Mouse (Mus musculus): ENCODE measurements around the gene Gng7. TPM values are rescaled to one million over a fixed set of nuclear protein-coding genes. Genes with fewer than 3 reads are reported as not detected.

The Gng7 gene
- polyA plus RNA-seq, 3 experiments from 2014 or later: not detected

DNA sequence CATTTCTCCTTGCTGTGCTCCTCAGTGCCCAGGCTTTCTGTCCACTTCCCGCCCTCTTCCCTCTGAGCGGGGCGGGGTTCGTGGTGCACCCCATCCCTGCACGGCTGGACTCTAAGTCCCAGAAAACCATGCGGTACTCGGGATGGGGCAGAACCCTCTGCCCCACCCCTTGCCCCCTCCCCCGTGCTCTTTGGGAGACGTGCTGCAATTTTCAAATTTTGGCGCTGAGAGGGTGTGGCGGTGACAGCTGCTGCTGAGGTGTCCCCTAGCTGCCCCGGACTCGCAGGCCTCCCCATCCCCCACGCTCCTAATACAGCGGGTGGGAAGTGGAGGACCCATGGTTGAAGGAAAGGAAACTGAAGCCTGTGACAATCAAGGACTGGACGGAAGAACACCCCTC lies 92.8 kb downstream of the Gng7 start:
- ATAC-seq: no peak

- ATAC-seq: peak; percentile 76
Measured at GRCm38 (mm10) chr10:80917779-80918434, 96.8 kb downstream of the Gng7 start, which contains the start of gene Lmnb2. TSS of gene Lmnb2 (minus strand) at chr10:80918245.

- no peak for ATAC-seq
Measured at GRCm38 (mm10) chr10:80917336-80917778, 97.4 kb downstream of the Gng7 start.

GRCm38 (mm10) chr10:80915736-80916135 lies 99.0 kb downstream of the Gng7 start:
- ATAC-seq: no peak

GRCm38 (mm10) chr10:80915260-80915659 lies 99.5 kb downstream of the Gng7 start:
- ATAC-seq: no peak

DNA sequence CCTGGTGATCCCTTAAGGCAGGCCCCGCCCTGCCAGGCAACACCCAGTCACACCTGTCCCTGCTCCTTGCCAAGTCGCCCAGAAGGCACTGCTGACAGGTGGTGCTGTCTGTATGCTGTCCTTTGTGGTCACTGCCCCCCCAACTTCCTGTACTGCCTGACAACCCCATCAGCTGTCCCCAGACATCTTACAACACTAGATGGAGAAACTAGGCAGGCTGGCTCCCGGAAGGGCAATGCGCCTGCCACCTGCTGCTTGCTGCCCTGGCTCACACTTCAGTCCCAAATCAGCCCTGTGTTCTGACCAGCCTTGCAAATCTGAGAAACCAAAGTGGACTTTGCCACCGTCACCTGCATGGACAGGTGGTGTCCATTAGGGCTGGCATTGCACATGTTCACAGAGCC lies 100.5 kb downstream of the Gng7 start:
- no peak for ATAC-seq

DNA sequence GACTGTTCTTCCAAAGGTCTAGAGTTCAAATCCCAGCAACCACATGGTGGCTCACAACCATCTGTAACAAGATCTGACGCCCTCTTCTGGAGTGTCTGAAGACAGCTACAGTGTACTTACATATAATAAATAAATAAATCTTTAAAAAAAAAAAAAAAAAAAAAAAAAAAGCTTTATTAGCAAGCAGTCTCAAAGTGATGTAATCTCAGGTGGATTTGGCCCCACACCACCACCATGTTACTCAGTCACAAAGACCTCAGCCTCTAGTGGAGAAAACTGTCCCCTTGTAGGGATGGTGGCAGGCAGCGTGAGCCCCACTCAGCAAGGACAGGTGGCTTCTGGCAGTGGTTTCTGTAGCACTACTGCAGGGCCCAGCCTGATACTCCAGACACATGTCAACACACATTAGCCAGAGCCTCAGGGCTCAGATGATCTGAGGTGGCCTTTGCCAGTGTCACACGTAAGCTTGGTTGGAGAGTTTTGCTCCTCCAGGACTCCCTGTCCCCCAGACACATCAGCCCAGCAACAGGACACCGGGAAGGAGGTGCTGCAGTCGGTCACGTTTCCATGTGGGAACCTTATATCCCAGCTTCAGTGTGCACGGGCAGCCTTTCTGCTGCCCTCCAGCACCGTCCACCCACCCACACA lies 101.3 kb downstream of the Gng7 start:
- ATAC-seq: no peak

DNA sequence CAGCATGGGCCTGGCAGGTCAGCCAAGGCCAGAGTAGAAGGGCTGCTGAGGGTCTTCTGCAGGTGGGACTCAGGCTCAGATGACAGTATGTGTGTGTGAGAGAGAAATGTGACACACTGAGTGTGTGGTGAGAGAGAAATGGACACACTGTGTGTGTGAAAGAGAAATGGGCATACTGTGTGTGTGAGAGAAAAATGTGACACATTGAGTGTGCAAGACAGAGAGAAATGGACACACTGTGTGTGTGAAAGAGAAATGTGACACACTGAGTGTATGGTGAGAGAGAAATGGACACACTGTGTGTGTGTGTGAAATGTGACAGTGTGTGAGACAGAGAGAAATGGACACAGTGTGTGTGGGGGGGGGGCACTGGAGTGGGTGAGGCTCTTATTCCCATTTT lies 102.9 kb downstream of the Gng7 start:
- no peak for ATAC-seq

DNA sequence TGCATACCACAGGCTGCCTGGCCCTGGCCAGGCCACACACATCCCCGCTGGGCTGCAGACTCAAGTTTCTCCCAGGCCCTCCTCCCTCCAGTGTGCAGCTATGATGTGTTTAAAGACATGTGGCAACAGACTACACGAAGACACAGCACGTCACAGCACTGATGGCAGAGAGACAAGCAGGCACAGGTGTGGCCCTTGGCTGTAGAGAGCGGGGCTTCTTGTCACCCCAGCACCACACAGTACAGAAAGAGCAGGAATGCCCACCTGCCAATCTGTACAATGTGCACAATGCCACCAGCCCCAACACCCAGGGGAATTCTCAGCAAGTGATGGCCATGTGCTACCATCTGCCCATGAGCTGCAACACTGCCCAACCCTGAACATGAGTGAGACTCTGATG lies 103.4 kb downstream of the Gng7 start:
- no peak for ATAC-seq

DNA sequence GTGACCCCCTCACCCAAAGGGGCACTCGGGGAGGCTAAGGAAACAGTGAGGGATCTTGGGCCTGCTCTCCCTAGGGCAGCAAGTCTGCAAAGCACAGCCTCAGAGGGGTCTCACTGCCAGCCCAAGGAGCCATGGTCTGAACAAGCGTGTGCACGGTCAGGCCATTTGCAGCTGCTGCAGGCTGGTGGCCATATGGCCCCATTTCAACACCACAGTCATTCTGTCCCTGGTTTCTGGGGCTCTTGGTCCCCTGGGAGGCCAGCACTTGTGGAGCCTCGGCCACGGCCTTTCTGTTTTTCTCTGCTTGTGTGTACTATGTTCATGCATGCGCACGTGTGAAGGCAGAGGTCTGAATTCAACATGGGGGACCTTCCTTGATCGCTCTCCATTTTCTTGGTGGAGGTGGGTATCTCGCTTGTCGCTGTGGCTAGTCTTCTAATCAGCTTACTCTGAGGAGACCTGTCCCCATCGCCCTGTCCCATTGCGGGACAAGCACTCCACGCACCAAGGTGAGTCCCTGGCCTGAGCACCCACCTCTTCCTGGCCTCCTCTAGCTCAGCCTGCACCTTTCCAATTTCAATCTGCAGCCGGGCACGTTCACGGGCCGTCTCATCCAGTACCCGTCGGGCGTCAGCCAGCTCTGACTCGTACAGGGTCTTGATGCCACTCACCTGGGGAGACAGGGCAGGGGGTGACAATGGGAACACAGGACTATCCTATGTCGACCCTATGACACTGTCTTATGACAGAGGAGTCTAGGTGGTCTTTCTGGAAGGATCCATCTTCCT lies 105.2 kb downstream of the Gng7 start:
- ATAC-seq: no peak

GRCm38 (mm10) chr10:80904709-80905108 lies 110.0 kb downstream of the Gng7 start:
- no peak for ATAC-seq

GRCm38 (mm10) chr10:80904004-80904693 lies 110.6 kb downstream of the Gng7 start:
- no peak for ATAC-seq

DNA sequence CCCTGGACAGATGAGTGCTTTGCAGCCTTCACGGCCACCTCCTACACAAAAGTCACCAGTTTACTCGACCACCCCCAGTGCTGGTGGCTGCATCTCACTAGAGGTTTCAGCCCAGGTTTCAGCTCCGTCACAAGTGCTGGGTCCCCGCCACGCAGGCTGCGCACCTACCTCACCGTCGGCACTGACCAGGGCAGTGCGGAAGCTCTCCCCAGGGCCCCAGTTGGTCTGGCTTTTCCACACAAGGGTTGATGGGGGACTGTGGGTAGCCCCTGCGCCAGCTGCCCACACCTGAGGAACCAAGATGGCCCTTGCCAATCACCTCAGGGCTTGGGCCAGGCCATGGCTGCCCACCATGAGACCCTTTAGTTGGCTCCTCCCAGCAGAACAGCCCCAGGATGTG lies 111.5 kb downstream of the Gng7 start:
- no peak for ATAC-seq

- ATAC-seq: no peak
Measured at GRCm38 (mm10) chr10:80902273-80902940, 112.3 kb downstream of the Gng7 start.

GRCm38 (mm10) chr10:80901409-80902272 lies 113.1 kb downstream of the Gng7 start:
- no peak for ATAC-seq

DNA sequence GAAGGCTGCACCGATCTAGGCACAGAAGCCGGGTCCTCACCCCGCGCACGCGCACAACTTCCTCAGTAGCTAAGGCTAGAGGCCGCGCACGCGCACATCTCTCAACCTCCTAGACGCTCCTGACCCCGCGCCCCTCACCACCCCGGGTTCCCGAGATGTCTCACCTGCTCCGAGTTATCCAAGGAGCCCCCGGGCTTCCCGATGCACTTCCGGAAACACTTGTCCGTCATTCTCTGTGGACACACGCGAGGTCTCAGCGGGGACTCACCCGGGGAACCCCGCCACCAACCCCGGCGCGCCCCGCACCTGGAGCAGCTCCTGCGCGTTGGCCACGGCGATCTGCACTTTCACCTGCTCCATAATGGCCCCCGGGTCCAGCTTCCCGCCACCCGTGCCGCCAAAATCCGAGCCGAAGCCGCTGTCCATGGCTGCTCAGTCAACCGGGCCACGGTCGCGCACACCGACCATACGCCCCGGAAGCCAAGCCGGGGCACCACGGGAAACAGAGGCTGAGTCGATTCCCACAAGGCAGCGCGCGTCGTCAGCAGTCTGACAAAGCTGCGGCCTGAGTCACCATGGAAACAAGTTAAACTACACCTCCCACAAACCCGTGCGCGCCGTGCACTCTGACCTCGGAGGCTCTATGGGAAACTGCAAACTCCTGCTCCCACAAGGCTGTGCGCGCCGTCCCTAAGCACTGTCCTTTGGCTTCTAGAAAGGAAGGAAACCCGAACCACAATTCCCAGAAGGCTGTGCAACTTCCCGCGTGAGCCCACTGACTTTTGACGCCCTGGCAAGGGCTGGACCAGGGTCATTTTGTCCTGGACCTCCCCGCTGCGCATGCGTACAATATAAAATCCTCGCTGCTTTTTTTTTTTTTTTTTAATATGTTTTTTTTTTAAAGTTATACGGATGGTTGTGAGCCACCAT lies 114.2 kb downstream of the Gng7 start, which contains the start of gene Timm13:
Gene Timm13, minus strand, starts transcription at position 652 of the 930 bp plus-strand sequence.
- peak; percentile 98 for ATAC-seq

- no peak for ATAC-seq
Measured at GRCm38 (mm10) chr10:80899591-80900317, 115.0 kb downstream of the Gng7 start.

DNA sequence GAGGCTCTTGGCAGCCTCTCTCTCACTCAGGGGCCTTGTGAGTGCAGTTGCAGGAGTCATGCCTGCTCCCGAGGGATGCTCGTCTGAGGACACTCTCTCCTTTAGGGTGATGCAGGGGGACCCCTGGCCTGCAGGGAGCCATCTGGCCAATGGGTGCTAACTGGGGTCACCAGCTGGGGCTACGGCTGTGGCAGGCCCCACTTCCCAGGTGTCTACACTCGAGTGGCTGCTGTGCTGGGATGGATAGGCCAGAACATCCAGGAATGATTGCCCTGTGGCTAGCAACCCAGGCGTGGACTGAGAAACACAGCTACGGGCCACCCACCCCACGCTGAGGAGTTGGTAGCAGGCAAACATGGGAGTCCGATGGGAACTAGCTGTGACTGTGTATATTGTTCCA lies 115.7 kb downstream of the Gng7 start:
- no peak for ATAC-seq
